Mouse (Mus musculus) intestine, embryonic 14.5 days (tissue): Measurements from ENCODE around the gene Srgn. TPM values are rescaled to one million over a fixed set of nuclear protein-coding genes. Genes with fewer than 3 reads are reported as not detected.
"Not testable (repeated sequence)": the region's sequence is repeated elsewhere in the genome, so short reads cannot be mapped to it uniquely, and the experiment has no call there.

ENCODE experiments used
- ATAC-seq: fragments of 200-750 bp; cut with Nextera tagmentation; replicated peaks from 2 replicates; pipeline ENCODE4 v1.8.0; 2017; ENCODE audit warnings: low read depth, moderate number of reproducible peaks, moderate TSS enrichment, moderate library complexity; ENCODE audit not compliant: low FRiP score, low TSS enrichment
- DNase-seq: peaks from one replicate; pipeline ENCODE4 v3.0.0-alpha.2; 2018; ENCODE audit warnings: low spot score
- H3K27ac ChIP-seq: fragments of 300-500 bp; sonication (generic); 2 replicates; pipeline ENCODE4 v1.5.1; 2014; ENCODE audit warnings: low read depth, mild to moderate bottlenecking, control low read depth
- H3K27me3 ChIP-seq: fragments of 300-500 bp; sonication (generic); replicated peaks from 2 replicates; pipeline ENCODE4 v1.6.1; 2014; ENCODE audit warnings: low read length, control low read depth; ENCODE audit not compliant: control insufficient read depth, insufficient read depth
- H3K36me3 ChIP-seq: fragments of 300-500 bp; sonication (generic); 2 replicates; pipeline ENCODE4 v1.6.1; 2014; ENCODE audit warnings: low read length, control low read depth; ENCODE audit not compliant: control insufficient read depth, insufficient read depth
- H3K4me1 ChIP-seq: fragments of 300-500 bp; sonication (generic); replicated peaks from 2 replicates; pipeline ENCODE4 v1.6.1; 2014; ENCODE audit warnings: low read length, control low read depth, mixed read lengths; ENCODE audit not compliant: control insufficient read depth, insufficient read depth
- H3K4me2 ChIP-seq: fragments of 300-500 bp; sonication (generic); 2 replicates; pipeline ENCODE4 v1.6.1; 2014; ENCODE audit warnings: low read length
- H3K4me3 ChIP-seq: fragments of 300-500 bp; sonication (generic); 2 replicates; pipeline ENCODE4 v1.5.1; 2014; ENCODE audit warnings: low read depth, low read length, control low read depth, mixed read lengths
- H3K9ac ChIP-seq: fragments of 300-500 bp; sonication (generic); 2 replicates; pipeline ENCODE4 v1.6.1; 2014; ENCODE audit warnings: mild to moderate bottlenecking, low read length
- H3K9me3 ChIP-seq: fragments of 300-500 bp; sonication (generic); 2 replicates; pipeline ENCODE4 v1.6.1; 2016; ENCODE audit warnings: low read length, control low read depth; ENCODE audit not compliant: control insufficient read depth
- WGBS: fragments of 180-500 bp; shearing (Covaris S2); extraction: QIAGEN DNeasy Blood & Tissue Kit; methylation state at CpG from one replicate; pipeline ENCODE4 v1.1.7; 2014; 5-methylcytosine and 5-hydroxymethylcytosine counted together
- polyA plus RNA-seq: library from polyadenylated mRNA; unstranded; fragments of >200 nt; fragmentation: Nextera tagmentation; extraction: Ambion mirVana; gene quantifications from 2 replicates; pipeline ENCODE4 v1.2.1, GENCODE M21; 2014

Srgn gene
- polyA plus RNA-seq, 1 experiment from 2014 or later = 11.8 TPM

DNA sequence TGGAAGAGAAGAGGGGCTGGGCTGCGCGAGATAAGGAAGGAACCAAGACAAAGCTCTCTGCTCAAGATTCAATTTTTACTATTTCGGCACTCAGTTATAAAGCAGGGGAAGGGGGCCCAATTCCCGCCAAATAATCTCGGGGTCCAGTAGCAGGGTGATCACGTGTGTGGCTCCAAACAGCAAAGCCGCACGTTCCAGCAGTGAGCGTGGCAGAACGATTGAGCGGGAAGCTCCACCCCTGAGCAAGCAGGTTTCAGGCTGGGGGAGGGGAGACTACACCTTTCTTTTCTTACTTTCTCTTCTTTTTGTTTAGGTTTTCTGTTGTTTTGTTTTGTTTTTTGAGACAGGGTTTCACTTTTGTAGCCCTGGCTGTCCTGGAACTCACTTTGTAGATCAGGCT, 75.2 kb downstream of the Srgn start:
- ATAC-seq, H3K4me3 ChIP-seq, H3K27ac ChIP-seq, H3K4me2 ChIP-seq, H3K9ac ChIP-seq, DNase-seq, H3K27me3 ChIP-seq, H3K9me3 ChIP-seq: not testable (repeated sequence)
- H3K36me3 ChIP-seq = peaks cover 25% of the 10 kb centered on the region
- 62% methylated on average over 11 of the region's 11 CpGs for WGBS
- H3K4me1 ChIP-seq = peaks cover 10% of the 10 kb centered on the region

DNA sequence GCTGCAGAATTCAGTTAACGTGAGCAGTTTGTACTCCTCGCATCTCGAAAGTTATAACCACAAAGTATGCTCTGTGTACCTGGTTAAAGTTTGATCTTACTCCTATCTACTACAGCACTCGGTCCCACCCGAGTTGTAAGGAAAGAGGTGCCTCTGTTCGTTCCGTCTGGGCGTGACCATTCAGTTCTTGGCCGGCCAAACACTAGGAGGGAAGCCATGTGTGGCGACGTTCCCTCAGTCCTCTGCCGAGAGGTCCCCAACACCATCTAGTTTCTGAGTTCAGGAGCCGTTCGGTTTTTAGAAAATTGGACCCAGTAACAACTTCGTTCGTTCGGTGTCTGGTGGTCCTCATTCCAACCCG, 77.0 kb downstream of the Srgn start:
- no peaks in the 10 kb centered on the region for H3K9me3 ChIP-seq
- H3K4me2 ChIP-seq = peak overlapping the region; percentile 63
- ATAC-seq = peak; percentile 25
- H3K4me1 ChIP-seq = peaks cover 10% of the 10 kb centered on the region
- WGBS = 39% methylated on average over 18 of the region's 18 CpGs
- H3K36me3 ChIP-seq = peaks cover 27% of the 10 kb centered on the region
- peak overlapping the region; percentile 94 for H3K4me3 ChIP-seq
- H3K9ac ChIP-seq = peak overlapping the region; percentile 88
- H3K27ac ChIP-seq = peak overlapping the region; percentile 92
- no peaks in the 10 kb centered on the region for H3K27me3 ChIP-seq
- no peak for DNase-seq

GRCm38 (mm10) chr10:62449364-62450279, 77.6 kb downstream of the Srgn start, which contains the start of the genes 4930507D05Rik and Supv3l1:
4930507D05Rik (plus strand) TSS chr10:62449489.
Supv3l1 (minus strand) TSS chr10:62449738.
- Histone ChIP-seq H3K4me3 (peak within 1 kb of the TSS; percentile 94), H3K4me1 (peaks cover 10% of the 10 kb centered on the region), H3K27me3 (no peaks in the 10 kb centered on the region), H3K36me3 (peaks cover 32% of the 10 kb centered on the region), H3K27ac (peak within 1 kb of the TSS; percentile 92), H3K9ac (peak within 1 kb of the TSS; percentile 88), H3K4me2 (peak within 1 kb of the TSS; percentile 63), H3K9me3 (no peaks in the 10 kb centered on the region)
- under 1% methylated on average over 73 of the region's 73 CpGs for WGBS
- DNase-seq = peak; percentile 99
- peak; percentile 93 for ATAC-seq

Other genes with a start within 250 kb of the Srgn start
- gene Hk1, start 147.5 kb downstream of the Srgn start, polyA plus RNA-seq = 20.3 and 24.1 TPM in 2 replicates
- gene Hkdc1, start 105.0 kb downstream of the Srgn start, polyA plus RNA-seq = 4.5 and 5.8 TPM in 2 replicates
- gene 4930507D05Rik, start 78.0 kb downstream of the Srgn start, polyA plus RNA-seq = 0.37 and 0.59 TPM in 2 replicates
- 31.2 and 34.0 TPM in 2 replicates for gene Supv3l1, start 77.7 kb downstream of the Srgn start, polyA plus RNA-seq
- gene Vps26a, start 40.6 kb downstream of the Srgn start, polyA plus RNA-seq = 81.2 and 93.0 TPM in 2 replicates
- gene Kif1bp, start 51.0 kb upstream of the Srgn start, polyA plus RNA-seq = 34.9 and 37.2 TPM in 2 replicates
- 36.7 and 37.1 TPM in 2 replicates for gene Ddx21, start 74.8 kb upstream of the Srgn start, polyA plus RNA-seq
- gene Ddx50, start 123.8 kb upstream of the Srgn start, polyA plus RNA-seq = 123 and 129 TPM in 2 replicates
- gene Stox1, start 198.7 kb upstream of the Srgn start, polyA plus RNA-seq = 0.95 and 1.4 TPM in 2 replicates